Mouse (Mus musculus): ENCODE results near the gene Kcnd3. TPM values are rescaled to one million over a fixed set of nuclear protein-coding genes. Genes with fewer than 3 reads are reported as not detected.

Gene Kcnd3
- total RNA-seq, 2 experiments from 2014 or later, result 61.6 to 63.9 TPM

DNA sequence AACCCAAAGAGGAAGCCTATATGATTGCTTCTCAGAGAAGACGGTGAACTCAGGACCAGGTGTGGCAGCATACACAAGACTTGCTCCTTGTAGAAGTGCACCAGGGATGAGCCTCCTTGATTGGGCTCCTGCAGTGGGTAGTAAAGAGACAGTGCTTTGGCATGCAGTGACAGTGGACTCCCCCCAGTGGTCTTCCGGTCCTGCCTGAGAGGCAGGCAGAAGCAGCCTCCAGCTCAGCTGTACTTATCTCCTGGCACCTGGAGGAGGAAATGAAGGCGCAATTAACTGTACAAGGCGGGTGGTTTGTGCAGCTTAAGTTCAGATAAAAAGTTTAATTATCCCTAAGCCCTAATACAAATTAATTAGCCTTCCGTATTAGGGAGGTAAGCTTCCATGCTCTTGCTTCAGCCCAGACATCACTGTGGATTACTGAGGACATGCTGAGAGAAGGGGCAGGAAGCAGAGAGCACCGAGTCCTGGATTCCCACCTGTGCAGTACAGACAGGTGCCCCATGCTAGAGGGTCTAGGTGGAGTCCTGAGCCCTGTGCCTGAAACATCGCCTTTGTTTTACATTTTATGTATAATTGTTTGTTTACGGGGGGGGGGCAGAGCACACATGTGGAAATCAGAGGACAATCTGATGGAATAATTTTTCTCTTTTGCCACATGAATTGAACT lies 196.9 kb downstream of the Kcnd3 start:
- no peak for DNase-seq (ENCODE audit: low spot score in 2 of 2)

DNA sequence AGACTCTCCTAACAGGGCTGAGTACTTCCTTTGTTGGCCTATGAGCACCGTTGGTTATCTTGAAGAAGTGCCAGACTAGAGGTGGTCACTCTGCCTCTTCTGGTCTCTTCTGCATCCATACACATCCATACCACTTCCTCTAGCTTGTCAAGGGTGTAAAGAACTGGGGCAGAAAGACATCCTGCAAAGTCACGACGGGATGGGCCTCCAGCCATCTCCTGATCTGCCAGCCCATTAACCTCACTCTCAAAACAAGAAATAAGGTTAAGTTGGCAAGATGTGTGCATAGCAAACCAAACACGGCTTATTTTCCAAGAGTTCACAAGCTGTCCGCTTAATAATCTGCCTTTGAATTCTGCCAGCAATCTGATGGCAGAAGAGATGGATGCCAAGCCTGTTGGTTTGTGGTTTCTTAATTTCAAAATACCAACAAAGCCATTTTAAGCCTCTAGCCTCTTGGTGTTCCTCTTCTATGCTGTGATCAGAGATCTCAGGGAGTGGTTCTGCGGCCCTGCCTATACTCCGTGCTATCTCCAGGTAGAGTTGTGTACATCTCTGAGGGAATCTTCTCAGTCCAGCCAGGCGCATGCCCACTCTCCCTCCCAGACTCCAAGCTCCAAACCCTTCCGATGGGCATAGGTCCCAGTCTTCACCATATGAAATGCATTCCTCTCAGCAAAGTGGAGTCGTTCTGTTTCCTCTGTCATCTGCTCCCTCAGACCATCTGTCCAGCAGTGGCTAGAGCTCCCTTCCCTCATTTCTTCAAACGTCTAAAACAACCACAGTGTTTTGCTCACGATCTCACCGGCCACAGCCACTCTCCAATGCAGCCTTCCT lies 201.6 kb downstream of the Kcnd3 start:
- peak in 1 of 2 experiments; percentile 42 for DNase-seq (ENCODE audit: low spot score in 2 of 2)

GRCm38 (mm10) chr3:105655031-105655585 lies 203.0 kb downstream of the Kcnd3 start:
- no peak for DNase-seq (ENCODE audit: low spot score in 2 of 2)

- no peak for DNase-seq (ENCODE audit: low spot score in 2 of 2)
These were observed 208.4 kb downstream of the Kcnd3 start for GRCm38 (mm10) chr3:105660530-105660929.

GRCm38 (mm10) chr3:105663043-105663442 lies 210.9 kb downstream of the Kcnd3 start:
- no peak for DNase-seq (ENCODE audit: low spot score in 2 of 2)

DNA sequence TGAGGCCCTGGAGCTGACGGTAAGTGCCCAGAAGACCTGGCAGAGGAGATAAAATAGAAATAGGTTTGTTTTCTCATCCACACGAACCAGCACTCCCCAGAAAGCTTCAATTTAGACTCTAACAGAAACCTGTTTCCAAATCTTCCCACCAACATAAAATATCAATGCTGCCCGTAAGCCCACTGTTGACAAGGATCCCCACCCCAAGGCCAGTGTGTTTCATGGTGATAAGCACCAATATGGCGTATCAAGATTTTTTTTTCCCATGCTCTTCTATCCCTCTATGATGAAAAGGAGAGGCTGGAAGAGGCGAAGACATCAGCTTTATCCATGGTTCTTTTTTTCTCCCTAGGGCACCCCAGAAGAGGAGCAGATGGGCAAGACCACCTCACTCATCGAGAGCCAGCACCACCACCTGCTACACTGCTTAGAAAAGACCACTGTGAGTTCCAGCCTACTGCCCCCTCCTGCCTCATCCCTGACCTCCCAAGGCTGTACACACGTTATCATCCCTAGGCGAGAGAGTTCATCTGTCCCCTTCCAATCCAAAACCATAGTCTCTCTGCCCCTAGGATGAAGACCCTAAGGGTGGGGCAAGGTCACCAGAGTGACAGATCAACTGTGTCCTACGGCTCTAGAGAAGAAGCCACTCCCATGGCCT lies 213.1 kb downstream of the Kcnd3 start:
- DNase-seq (ENCODE audit: low spot score in 2 of 2), result no peak

GRCm38 (mm10) chr3:105666996-105667523 lies 214.9 kb downstream of the Kcnd3 start:
- DNase-seq (ENCODE audit: low spot score in 2 of 2), result no peak

DNA sequence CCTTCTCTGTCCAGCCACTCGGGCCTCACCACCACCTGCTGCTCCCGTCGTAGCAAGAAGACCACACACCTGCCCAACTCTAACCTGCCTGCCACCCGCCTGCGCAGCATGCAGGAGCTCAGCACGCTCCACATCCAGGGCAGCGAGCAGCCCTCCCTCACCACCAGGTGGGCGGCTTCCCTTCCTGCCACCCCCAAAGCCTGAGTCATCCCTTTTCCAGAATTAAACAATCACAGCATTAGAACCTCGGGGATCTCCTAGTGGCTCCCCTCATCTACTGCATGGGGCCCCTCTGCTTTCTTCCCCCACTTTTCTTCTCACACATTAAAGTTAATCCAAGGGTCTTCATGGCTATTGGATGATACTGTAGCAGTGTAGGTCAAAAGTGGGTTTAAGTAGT lies 216.0 kb downstream of the Kcnd3 start:
- DNase-seq (ENCODE audit: low spot score in 2 of 2), result peak in 1 of 2 experiments; percentile 61

- no peak for DNase-seq (ENCODE audit: low spot score in 2 of 2)
These were observed 217.6 kb downstream of the Kcnd3 start for GRCm38 (mm10) chr3:105669776-105670175.

DNA sequence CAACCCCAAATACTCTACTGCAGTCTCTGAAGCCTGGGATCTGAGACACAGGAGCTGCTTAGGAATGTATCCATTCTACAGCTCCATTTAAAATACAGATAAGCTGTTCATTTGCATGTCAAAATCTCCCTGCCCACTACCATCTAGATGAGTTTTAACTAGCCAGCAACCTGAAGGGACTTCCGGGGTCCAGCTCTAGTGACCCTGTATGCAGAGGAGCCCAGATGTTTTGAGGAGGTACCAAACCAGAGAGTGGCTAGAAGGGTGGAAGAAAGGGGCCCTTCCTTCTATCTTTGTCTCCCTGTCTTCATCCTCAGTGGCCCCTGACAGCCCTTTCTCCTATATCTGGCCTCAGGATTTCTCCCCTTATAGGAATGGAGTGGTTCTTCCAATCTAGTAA lies 218.7 kb downstream of the Kcnd3 start:
- DNase-seq (ENCODE audit: low spot score in 2 of 2), result no peak

DNA sequence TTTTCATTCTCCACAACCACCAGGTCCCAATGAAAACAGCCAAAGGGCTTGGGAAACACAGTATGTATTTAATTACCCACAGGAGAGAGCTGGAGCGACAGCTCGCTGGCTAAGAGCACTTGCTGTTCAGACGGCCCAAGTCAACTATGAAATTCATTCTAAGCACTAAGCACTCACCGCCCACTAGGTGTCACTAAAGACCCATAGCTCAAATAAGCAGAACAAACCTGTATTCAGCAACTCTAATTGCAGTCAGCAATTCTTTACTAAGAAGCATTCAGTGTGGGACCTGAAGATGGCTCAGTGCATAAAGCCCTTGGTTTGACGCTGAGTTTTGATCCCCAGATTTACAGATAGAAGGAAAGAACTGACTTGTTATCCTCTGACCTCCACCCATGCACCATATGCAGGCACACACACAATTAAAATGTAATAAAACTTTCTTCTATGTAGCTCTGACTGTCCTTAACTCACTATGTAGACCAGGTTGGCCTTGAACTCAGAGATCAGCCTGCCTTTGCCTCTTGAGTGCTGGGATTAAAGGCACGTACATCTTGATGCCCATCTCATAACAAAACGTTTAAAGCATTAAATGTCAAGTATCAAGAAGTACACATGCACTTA lies 222.6 kb downstream of the Kcnd3 start:
- DNase-seq (ENCODE audit: low spot score in 2 of 2), result peak; percentile 47 to 87

GRCm38 (mm10) chr3:105675932-105676331 lies 223.8 kb downstream of the Kcnd3 start:
- no peak for DNase-seq (ENCODE audit: low spot score in 2 of 2)

DNA sequence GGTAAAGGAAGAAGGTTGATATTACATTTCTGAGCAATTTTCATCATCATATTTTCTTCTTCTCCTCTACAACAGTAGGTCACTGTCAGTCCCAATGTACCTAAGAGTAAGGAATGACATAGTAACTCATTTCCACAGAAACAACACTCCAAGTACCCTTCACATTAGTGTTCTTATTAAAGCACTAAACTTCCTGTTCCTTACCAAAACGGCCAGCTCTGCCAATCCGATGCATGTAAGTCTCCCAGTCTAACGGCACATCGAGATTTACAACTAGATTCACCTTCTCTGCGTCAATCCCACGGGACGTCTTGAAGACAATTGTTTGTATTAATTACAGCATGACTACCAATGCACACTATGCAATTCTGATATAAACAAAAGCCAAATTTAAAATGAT lies 228.2 kb downstream of the Kcnd3 start:
- DNase-seq (ENCODE audit: low spot score in 2 of 2), result no peak

DNA sequence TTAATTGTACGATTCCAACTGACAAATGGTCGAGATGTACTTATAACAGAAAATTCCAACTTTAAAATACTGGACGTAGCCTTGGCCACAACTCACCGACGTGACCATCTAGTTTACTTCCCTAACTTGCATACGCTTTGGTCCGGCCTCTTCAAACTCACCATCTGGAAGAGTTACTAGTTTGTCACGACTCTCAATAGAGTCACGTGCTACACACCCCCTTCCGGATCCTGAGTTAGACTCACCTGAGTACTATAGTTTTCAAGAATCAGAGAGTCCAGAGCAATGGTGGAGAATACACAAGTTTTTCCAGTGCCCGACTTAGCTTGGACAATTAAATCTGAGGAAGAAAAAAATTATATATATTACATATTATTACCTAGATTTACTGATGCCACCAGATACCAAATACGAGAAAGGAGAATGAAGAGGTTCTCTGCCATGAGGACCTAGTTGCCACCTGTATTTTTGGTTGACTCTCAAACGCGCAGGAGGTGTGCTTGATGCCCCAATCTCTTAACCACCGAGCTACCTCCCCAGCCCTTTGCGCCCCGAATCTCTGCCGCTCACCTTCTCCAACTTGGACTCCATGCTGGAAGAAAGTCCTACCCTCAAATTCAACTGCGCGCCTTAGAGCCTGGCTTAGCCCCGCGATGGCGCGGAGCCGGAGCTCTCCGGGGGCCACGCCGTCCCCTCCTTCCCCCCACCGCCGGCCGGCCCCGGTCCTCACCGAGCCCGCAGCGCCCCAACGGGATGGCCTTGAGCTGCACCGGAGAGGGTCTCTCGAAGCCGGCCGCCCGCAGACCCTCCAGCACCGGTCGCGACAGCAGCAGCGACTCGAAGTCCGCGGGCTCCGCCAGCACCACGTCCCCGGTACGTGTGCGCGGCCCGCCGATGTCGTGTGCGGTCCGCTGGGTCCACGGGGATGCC lies 234.5 kb downstream of the Kcnd3 start:
- DNase-seq (ENCODE audit: low spot score in 2 of 2), result no peak

DNA sequence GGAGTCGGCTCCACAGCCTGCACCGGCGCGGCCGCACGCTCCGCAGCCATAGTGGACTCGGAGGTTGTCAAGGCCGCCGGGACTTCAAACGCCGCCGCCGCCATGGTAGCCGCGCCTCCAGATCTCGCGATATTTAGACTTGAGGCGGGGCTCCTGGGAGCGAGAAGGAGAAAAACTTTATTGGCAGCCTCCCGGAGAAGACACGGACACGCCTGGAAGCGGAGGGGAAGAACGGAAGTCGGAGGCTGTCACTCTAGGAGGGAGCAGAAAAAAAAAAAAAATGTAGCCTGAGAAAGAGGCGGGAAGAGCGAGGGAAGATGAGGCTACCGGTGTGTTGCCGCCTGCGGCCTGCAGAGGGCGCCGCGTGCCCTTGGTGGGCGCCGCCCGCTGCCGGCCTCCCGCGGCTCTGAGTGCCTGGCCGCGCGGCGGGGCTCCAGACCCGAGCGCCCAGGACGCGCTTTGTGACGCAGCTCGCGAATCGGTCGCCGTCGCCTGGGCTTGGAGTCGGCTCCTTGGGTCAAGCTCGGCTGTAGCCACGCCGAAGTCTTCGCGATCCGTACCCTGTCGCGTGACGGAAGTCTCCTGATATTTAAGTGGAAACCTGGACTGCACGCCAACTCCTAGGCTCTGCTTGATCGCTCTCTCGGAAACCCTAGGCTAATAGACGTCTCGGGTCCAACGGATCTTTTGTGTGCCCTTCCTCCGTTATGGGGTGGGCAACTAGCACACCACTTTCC lies 235.4 kb downstream of the Kcnd3 start, which contains the start of gene Ddx20:
TSS of gene Ddx20 (minus strand) at position 251 of the 737 bp plus-strand sequence.
- peak; percentile 92 to 94 for DNase-seq (ENCODE audit: low spot score in 2 of 2)

- DNase-seq (ENCODE audit: low spot score in 2 of 2), result no peak
These were observed 236.4 kb downstream of the Kcnd3 start for GRCm38 (mm10) chr3:105688536-105688935.

GRCm38 (mm10) chr3:105693327-105694080 lies 241.4 kb downstream of the Kcnd3 start:
- peak; percentile 72 to 82 for DNase-seq (ENCODE audit: low spot score in 2 of 2)
